Mouse (Mus musculus) stomach, embryonic 16.5 days (tissue): Measurements from ENCODE around the gene Clcnkb. TPM values are rescaled to one million over a fixed set of nuclear protein-coding genes. Genes with fewer than 3 reads are reported as not detected.

Experiments
- ATAC-seq: fragments of 200-750 bp; cut with Nextera tagmentation; 2 replicates; pipeline ENCODE4 v1.8.0; 2017; ENCODE audit warnings: moderate number of reproducible peaks, moderate TSS enrichment; ENCODE audit not compliant: insufficient read depth, low FRiP score
- H3K27ac ChIP-seq: fragments of 300-500 bp; sonication (generic); 2 replicates; pipeline ENCODE4 v1.5.1; 2014; ENCODE audit warnings: low read length
- H3K27me3 ChIP-seq: fragments of 300-500 bp; sonication (generic); 2 replicates; pipeline ENCODE4 v1.6.1; 2014; ENCODE audit warnings: low read length, control low read depth, mixed read lengths; ENCODE audit not compliant: control insufficient read depth, insufficient read depth
- H3K36me3 ChIP-seq: fragments of 300-500 bp; sonication (generic); 2 replicates; pipeline ENCODE4 v1.6.1; 2014; ENCODE audit warnings: low read length; ENCODE audit not compliant: control insufficient read depth, insufficient read depth
- H3K4me1 ChIP-seq: fragments of 300-500 bp; sonication (generic); 2 replicates; pipeline ENCODE4 v1.6.1; 2014; ENCODE audit warnings: low read length, control low read depth, mixed read lengths; ENCODE audit not compliant: control insufficient read depth, insufficient read depth
- H3K4me2 ChIP-seq: fragments of 300-500 bp; sonication (generic); 2 replicates; pipeline ENCODE4 v1.6.1; 2014; ENCODE audit warnings: low read depth, low read length, mixed read lengths
- H3K4me3 ChIP-seq: fragments of 300-500 bp; sonication (generic); replicated peaks from 2 replicates; pipeline ENCODE4 v1.5.1; 2014; ENCODE audit warnings: mild to moderate bottlenecking, low read length
- H3K9ac ChIP-seq: fragments of 300-500 bp; sonication (generic); 2 replicates; pipeline ENCODE4 v1.6.1; 2014; ENCODE audit warnings: low read length
- H3K9me3 ChIP-seq: fragments of 300-500 bp; sonication (generic); replicated peaks from 2 replicates; pipeline ENCODE4 v1.6.1; 2016; ENCODE audit warnings: low read length, control low read depth; ENCODE audit not compliant: control insufficient read depth
- WGBS: fragments of 180-500 bp; shearing (Covaris S2); extraction: QIAGEN DNeasy Blood & Tissue Kit; methylation state at CpG from one replicate; pipeline ENCODE4 v1.1.7; 2014; 5-methylcytosine and 5-hydroxymethylcytosine counted together
- polyA plus RNA-seq: library from polyadenylated mRNA; unstranded; fragments of >200 nt; fragmentation: Nextera tagmentation; extraction: Ambion mirVana; gene quantifications from 2 replicates; pipeline ENCODE4 v1.2.1, GENCODE M21; 2015

Gene Clcnkb
- polyA plus RNA-seq, 1 experiment from 2014 or later = not detected

DNA sequence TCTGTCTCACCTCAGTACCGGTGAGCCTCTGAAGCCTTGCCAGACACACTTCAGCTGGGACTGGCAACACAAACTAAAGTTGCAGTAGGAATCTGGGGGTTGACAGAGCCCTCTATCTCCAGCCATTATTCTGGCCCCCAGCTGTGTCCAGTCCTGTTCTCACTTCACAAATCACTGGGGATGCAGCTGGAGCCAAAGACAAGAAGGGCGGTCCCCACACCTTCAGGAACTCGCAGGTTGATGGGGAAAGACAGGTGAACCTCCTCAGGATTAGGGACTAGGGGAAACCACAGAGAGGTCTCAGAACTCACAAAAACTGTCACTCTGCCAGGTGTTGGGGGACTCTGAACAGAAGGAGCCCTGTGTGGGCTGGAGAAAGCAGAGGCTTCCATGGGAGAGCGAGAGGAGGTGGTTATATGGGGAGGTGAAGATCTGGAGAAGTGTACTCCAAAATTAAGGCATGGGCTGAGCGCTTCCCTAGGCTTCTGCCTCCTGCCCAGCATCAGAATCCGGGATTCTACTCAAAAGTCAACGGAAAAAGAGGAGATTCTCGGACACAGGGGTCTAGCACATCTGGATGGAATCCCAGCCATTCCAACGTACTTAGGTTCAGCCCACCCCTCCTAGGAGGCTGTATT, 4.5 kb upstream of the Clcnkb start, which contains the start of gene Hspb7:
Gene Hspb7 (plus strand): TSS at position 588 of the 638 bp plus-strand sequence.
- Histone ChIP-seq H3K4me3 (peak within 1 kb of the TSS; percentile 24), H3K27me3 (no peaks in the 10 kb centered on the region), H3K36me3 (no peaks in the 10 kb centered on the region), H3K9ac (peak within 1 kb of the TSS; percentile 57), H3K27ac (peak within 1 kb of the TSS; percentile 73), H3K9me3 (no peaks in the 10 kb centered on the region), H3K4me2 (peak within 1 kb of the TSS; percentile 34), H3K4me1 (peaks cover 23% of the 10 kb centered on the region)
- WGBS = 53% methylated on average over 9 of the region's 9 CpGs
- ATAC-seq = no peak

DNA sequence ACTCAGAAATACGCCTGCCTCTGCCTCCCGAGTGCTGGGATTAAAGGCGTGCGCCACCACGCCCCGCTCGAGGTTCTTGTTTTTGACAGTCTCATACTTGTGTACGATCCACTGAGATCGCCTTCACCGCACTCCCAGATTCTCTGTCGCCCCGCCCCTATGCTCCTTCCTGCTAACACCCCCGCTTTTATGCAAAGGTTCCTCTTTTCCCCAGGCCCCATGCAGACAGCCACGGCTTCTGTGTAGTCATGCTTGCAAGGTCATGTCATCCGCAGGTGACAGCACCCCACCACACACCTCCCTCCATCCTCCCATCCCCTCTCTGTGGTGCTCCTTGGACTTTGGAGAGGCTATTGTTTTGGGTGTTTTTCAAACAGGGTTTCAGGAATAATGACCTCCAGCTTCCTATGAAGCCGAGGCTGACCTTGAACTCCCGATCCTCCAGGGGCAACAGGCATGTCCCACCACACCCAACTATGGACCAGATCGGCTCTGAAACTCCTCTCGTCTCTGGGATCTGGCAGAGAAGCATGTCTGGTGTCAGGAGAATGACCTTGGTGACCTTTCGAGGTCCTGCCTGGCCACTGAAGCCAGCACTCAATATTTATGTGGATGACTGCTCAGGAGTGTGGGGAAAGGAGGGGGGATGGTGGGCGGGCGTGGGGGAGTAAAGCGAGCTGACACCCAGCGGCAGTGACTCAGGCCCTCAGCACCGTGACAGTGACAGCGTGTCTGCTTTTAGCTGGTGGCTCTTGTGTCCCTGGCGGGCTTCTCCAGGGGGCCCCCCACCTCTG, 3.8 kb upstream of the Clcnkb start:
- peaks cover 23% of the 10 kb centered on the region for H3K4me1 ChIP-seq
- H3K4me2 ChIP-seq = no peak overlapping the region
- no peaks in the 10 kb centered on the region for H3K36me3 ChIP-seq
- no peak overlapping the region for H3K9ac ChIP-seq
- H3K27me3 ChIP-seq = no peaks in the 10 kb centered on the region
- no peaks in the 10 kb centered on the region for H3K9me3 ChIP-seq
- 60% methylated on average over 27 of the region's 27 CpGs for WGBS
- no peak overlapping the region for H3K4me3 ChIP-seq
- no peak overlapping the region for H3K27ac ChIP-seq
- ATAC-seq = no peak

DNA sequence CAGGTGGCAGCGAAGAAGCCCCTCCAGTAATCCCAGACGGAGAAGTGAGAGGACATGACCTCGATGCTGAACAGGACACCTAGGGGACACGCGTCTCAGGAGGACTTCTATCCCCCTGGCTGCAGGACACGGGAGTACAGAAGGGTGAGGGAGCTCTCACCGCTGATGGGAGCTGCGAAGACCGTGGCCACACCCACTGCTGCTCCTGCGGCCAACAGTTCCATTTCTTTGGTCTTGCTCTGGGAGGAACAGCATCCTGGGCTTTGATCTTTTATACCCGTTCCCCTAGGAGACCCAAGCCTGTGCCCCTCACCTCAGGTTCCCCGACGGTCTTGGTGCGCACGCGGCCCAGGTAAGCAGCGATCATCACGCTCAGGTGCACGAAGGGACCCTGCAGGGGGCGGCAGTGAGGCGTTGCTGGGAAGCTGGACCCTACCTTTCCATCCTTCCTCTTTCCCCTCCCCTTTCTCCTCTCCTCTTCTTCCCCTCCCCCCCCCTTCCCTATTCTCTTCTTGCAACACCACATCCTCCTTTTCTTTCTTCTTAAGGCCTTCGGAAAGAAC, 4.3 kb downstream of the Clcnkb start:
- Histone ChIP-seq H3K4me3 (no peak overlapping the region), H3K9me3 (no peaks in the 10 kb centered on the region), H3K4me2 (no peak overlapping the region), H3K36me3 (no peaks in the 10 kb centered on the region), H3K27ac (no peak overlapping the region), H3K9ac (no peak overlapping the region), H3K4me1 (0 out of 2 replicates have a peak, but pooled peaks cover 3% of the 10 kb centered on the region), H3K27me3 (no peaks in the 10 kb centered on the region)
- WGBS = 20% methylated on average over 22 of the region's 22 CpGs
- ATAC-seq = no peak

DNA sequence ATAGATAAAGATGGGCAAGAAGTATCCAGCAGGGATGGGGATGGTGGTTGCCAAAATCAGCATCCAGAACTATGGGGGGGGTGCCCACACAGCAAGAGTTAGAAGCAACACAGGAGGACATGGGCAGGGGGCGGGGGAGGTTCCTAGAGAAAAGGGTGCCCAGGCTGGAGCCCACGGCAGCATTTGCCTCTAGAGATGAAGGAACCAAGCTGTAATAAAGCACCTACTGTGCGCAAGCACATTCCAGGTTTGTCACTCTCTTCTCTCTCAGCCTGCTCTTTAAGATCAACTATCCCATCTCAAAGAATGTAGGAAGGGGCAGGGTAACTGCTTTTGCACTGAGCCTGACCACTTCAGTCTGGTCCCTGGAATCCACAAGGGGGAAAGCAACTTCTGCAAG, 7.2 kb downstream of the Clcnkb start:
- Histone ChIP-seq H3K9ac (no peak overlapping the region), H3K36me3 (no peaks in the 10 kb centered on the region), H3K4me1 (peaks cover 11% of the 10 kb centered on the region), H3K4me2 (no peak overlapping the region), H3K27me3 (peaks cover 6% of the 10 kb centered on the region; the same call in 1 of the 2 replicates), H3K4me3 (no peak overlapping the region), H3K9me3 (no peaks in the 10 kb centered on the region), H3K27ac (no peak overlapping the region)
- 90% methylated on average over 3 of the region's 3 CpGs for WGBS
- no peak for ATAC-seq

DNA sequence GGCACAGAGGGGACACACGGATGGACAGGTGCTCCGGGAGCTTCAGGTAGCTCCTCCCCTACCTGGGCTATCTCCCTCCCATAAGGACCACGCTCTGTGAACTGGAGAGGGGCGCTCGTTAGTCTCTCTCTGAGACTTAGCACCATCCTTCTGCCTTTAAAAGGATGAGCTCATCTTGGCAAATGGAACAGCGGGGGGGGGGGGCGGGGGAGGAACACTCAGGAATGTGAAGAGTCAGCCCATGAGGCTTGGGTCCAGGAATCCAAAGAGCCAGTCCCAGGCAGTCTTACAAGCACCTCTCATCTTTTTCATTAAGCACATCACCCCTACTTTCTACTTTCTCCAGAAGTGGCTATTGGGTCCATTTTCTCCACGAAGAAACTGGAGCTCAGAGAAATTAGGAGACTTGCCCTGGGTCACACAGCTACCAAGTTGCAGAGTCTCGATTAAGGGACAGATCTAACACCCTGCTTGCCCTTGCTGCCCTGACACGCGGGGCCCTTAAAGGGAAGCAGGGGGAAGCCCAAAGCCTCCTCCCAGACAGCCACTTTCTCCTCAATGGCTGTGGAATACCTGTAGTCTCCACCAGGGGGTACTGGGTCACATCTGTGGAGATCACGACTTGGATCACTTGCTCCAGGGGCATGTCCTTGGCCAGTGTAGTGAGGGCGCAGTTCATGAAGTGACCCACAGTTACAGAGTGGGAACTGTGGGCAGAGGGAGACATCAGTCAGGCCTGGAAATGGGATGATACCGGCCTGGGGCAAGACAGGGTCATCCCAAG, 9.1 kb downstream of the Clcnkb start:
- WGBS = 36% methylated on average over 14 of the region's 14 CpGs
- Histone ChIP-seq H3K9ac (no peak overlapping the region), H3K27ac (no peak overlapping the region), H3K4me2 (no peak overlapping the region), H3K36me3 (no peaks in the 10 kb centered on the region), H3K4me3 (no peak overlapping the region), H3K27me3 (peaks cover 7% of the 10 kb centered on the region; the same call in 1 of the 2 replicates), H3K4me1 (peaks cover 11% of the 10 kb centered on the region), H3K9me3 (no peaks in the 10 kb centered on the region)
- peak; percentile 36; the same call in 1 of the 2 replicates for ATAC-seq

DNA sequence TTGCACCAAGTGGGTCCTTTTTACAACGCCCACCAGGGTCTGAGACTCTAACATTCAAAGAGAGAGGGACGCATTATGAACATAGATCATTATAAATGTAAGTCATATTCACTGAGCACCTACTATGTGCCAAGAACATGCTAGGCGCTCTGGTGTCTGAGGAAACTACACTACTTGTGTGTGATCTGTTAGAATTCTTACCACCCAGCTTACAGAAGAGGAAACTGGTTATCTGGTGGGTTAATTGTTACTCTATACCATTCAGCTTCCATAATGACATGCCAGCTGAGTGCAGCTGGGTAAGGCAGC, 10.5 kb downstream of the Clcnkb start:
- WGBS = 84% methylated on average over 3 of the region's 3 CpGs
- no peak for ATAC-seq
- Histone ChIP-seq H3K9ac (no peak overlapping the region), H3K36me3 (no peaks in the 10 kb centered on the region), H3K27me3 (peaks cover 7% of the 10 kb centered on the region; the same call in 1 of the 2 replicates), H3K4me2 (no peak overlapping the region), H3K4me3 (no peak overlapping the region), H3K4me1 (peaks cover 11% of the 10 kb centered on the region), H3K27ac (no peak overlapping the region), H3K9me3 (no peaks in the 10 kb centered on the region)

DNA sequence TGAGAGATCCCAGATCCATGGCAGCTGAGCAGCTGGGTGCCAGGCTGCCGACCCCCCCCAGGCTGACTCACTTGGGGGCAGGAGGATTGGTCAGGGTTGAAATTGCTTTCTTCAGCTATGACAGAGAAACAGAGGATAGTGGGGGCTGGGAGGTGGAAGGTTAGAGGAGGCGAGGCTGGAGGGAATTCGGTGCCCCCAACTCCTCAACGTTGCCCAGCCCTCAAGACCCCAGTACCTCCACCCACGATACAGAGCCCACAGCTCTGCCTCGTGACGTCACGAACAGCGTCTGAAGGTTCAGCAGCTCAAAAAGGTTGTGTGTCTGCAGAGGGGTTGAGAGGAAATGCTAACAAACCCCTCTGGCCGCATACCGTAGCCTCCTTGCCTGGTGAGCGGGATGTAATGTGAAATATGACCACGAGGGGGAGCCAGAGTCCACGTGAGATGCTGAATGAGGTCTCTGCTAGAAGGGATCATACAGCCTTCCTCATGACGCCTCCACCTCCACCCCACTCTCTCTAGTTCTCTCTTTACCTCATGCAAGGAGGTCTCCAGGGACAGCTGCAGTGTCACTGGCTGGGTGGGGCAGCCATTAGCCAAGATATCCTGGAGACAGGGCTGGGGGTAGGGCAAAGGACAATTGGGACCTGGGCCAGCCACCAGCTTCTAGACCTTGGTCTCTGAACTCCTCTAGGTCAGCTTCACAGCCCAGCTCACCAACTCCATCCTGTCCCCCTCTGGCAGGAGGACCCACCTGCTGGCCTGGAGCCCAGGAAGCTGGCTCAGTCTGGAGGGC, 11.1 kb downstream of the Clcnkb start:
- Histone ChIP-seq H3K4me1 (peaks cover 11% of the 10 kb centered on the region), H3K27ac (no peak overlapping the region), H3K36me3 (no peaks in the 10 kb centered on the region), H3K9ac (peak overlapping the region; percentile 70), H3K9me3 (no peaks in the 10 kb centered on the region), H3K4me3 (peak overlapping the region; percentile 18), H3K27me3 (peaks cover 7% of the 10 kb centered on the region; the same call in 1 of the 2 replicates), H3K4me2 (peak overlapping the region; percentile 45)
- ATAC-seq = peak; percentile 61
- 14% methylated on average over 15 of the region's 15 CpGs for WGBS

DNA sequence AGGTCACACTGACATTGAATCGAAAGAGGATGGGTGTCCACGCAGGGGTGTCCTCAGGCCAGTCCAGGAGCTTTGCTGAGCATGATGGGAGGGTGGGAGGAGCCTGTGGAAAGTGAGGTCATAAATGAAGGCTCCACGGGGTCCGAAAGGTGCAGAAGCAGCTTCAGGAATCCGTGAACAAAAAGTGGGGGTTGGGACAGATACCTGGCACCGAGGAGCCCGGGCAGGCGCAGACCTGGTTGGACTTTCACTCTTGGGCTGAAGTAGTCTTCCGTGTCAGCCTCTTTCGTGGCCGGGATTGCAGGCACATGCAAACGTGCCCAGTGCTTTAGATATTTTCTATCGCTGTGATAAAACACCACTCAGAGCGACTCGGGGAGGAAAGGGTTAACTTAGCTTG, 15.6 kb downstream of the Clcnkb start:
- H3K9ac ChIP-seq = no peak overlapping the region
- H3K4me3 ChIP-seq = no peak overlapping the region
- H3K36me3 ChIP-seq = no peaks in the 10 kb centered on the region
- peaks cover 7% of the 10 kb centered on the region; the same call in 1 of the 2 replicates for H3K27me3 ChIP-seq
- no peak overlapping the region for H3K27ac ChIP-seq
- H3K4me1 ChIP-seq = peaks cover 8% of the 10 kb centered on the region
- 87% methylated on average over 15 of the region's 15 CpGs for WGBS
- no peaks in the 10 kb centered on the region for H3K9me3 ChIP-seq
- no peak overlapping the region for H3K4me2 ChIP-seq
- no peak for ATAC-seq
